Mouse (Mus musculus) C2C12 (cell line): ENCODE results near the gene Diexf. TPM values are rescaled to one million over a fixed set of nuclear protein-coding genes. Genes with fewer than 3 reads are reported as not detected.

Source experiments
- H3K27me3 ChIP-seq: one replicate; pipeline ENCODE4 v1.6.1; 2011; ENCODE audit not compliant: control insufficient read depth, insufficient read depth, insufficient read length
- H3K36me3 ChIP-seq: one replicate; pipeline ENCODE4 v1.6.1; 2011; ENCODE audit not compliant: control insufficient read depth, insufficient read depth
- H3K4me3 ChIP-seq: one replicate; pipeline ENCODE4 v1.5.1; 2011; ENCODE audit warnings: mild to moderate bottlenecking, control low read depth; ENCODE audit not compliant: poor library complexity, insufficient read depth, severe bottlenecking
- H3K79me2 ChIP-seq: one replicate; pipeline ENCODE4 v1.6.1; 2011; ENCODE audit not compliant: control insufficient read depth, insufficient read depth
- H3K79me3 ChIP-seq: one replicate; pipeline ENCODE4 v1.6.1; 2011; ENCODE audit warnings: low read depth, control low read depth
- H3ac ChIP-seq: one replicate; pipeline ENCODE3; 2011; ENCODE audit warnings: low read depth; ENCODE audit not compliant: control insufficient read depth, insufficient read length
- CEBPB ChIP-seq: IDR thresholded peaks from one replicate; pipeline ENCODE4 v1.6.1; 2011; ENCODE audit warnings: low read depth, mild to moderate bottlenecking, control low read depth, moderate library complexity
- CTCF ChIP-seq: IDR thresholded peaks from one replicate; pipeline ENCODE4 v1.5.1; 2011; ENCODE audit not compliant: control insufficient read depth, insufficient read depth, insufficient read length
- FOSL1 ChIP-seq: IDR thresholded peaks from one replicate; pipeline ENCODE4 v1.8.0; 2011; ENCODE audit warnings: mild to moderate bottlenecking, low read length; ENCODE audit not compliant: poor library complexity, insufficient read depth, severe bottlenecking
- MAX ChIP-seq: IDR thresholded peaks from one replicate; pipeline ENCODE4 v1.6.1; 2011; ENCODE audit warnings: mild to moderate bottlenecking, control low read depth
- MYOD1 ChIP-seq: IDR thresholded peaks from one replicate; pipeline ENCODE4 v1.6.1; 2011; ENCODE audit warnings: low read depth; ENCODE audit not compliant: control insufficient read depth, insufficient read length
- MYOG ChIP-seq: IDR thresholded peaks from one replicate; pipeline ENCODE4 v1.6.1; 2011; ENCODE audit not compliant: control insufficient read depth, insufficient read length; ENCODE audit errors: extremely low read depth
- USF1 ChIP-seq: IDR thresholded peaks from one replicate; pipeline ENCODE4 v1.6.1; 2011; ENCODE audit warnings: low read depth, mild to moderate bottlenecking, control low read depth, moderate library complexity
- polyA plus RNA-seq: library from polyadenylated mRNA; unstranded; fragments of >200 nt; fragmentation: generic; extraction: Trizol; gene quantifications from one replicate; pipeline ENCODE4 v1.2.1, GENCODE M21; 2012; ENCODE audit warnings: missing spikeins

Diexf gene
- polyA plus RNA-seq, 1 experiment: 10.6 TPM

DNA sequence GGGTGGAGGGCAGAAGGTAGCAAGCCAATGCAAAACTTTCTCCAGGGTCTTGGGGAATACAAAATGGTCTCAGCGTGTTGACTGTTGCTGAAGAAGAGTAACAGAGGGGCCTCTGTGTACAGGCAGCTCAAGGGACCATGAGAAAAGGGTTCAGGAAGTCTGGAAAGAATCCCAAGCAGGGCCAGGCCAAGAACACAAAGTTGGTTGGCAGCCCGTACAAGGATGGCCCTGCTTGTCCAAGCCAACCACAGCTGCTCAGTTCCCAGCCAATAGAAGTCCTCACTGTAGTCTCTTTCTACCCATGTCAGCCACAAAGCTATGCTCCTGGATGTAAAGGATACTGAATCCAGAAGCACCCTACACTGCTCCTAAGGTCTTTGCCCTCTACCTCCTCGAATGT is 40.4 kb downstream of the Diexf start:
- Histone ChIP-seq H3ac (no peak overlapping the region), H3K36me3 (no peaks in the 10 kb centered on the region), H3K4me3 (no peak overlapping the region), H3K79me2 (no peaks in the 10 kb centered on the region), H3K79me3 (no peaks in the 10 kb centered on the region), H3K27me3 (peaks cover 5% of the 10 kb centered on the region)
- TF ChIP-seq MAX (no peak), MYOD1 (no peak), CEBPB (no peak), MYOG (no peak), FOSL1 (no peak), CTCF (no peak), USF1 (no peak)

DNA sequence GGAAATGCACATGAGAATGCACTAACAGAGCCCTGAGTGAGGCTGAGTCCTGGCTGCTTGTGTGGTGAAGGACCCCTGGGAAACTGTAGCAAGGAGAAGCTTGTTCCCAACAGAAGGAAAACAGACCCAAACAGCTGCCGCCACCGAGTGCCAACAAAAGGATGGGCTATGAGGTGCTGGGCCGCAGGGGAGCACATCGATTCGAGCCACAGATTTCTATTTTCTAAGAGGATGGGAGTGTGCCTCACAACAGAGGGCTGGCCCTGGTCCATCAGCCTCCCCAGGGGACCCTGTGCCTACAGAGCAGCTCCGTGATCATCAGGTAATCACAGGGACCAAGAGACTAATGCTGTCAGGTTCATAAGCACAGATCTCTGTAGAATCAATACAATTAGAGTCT is 40.9 kb downstream of the Diexf start:
- H3ac ChIP-seq: no peak overlapping the region
- H3K79me2 ChIP-seq: no peaks in the 10 kb centered on the region
- H3K4me3 ChIP-seq: no peak overlapping the region
- no peaks in the 10 kb centered on the region for H3K79me3 ChIP-seq
- TF ChIP-seq MAX (no peak), CTCF (no peak), MYOG (no peak), CEBPB (no peak), FOSL1 (no peak), USF1 (no peak), MYOD1 (no peak)
- peaks cover 8% of the 10 kb centered on the region for H3K27me3 ChIP-seq
- no peaks in the 10 kb centered on the region for H3K36me3 ChIP-seq

GRCm38 (mm10) chr1:193086842-193087476 is 43.1 kb downstream of the Diexf start:
- TF ChIP-seq MYOD1 (no peak), USF1 (no peak), FOSL1 (no peak), CTCF (no peak), CEBPB (no peak), MAX (no peak), MYOG (no peak)
- Histone ChIP-seq H3K36me3 (no peaks in the 10 kb centered on the region), H3K4me3 (no peak overlapping the region)

GRCm38 (mm10) chr1:193086111-193086841 is 43.8 kb downstream of the Diexf start:
- Histone ChIP-seq H3K79me3 (no peaks in the 10 kb centered on the region), H3ac (no peak overlapping the region), H3K79me2 (no peaks in the 10 kb centered on the region), H3K27me3 (peaks cover 15% of the 10 kb centered on the region), H3K36me3 (no peaks in the 10 kb centered on the region), H3K4me3 (no peak overlapping the region)
- TF ChIP-seq USF1: no peak
- TF ChIP-seq MAX: no peak

More at GRCm38 (mm10) chr1:193086842-193087476, 43.1 kb downstream of the Diexf start:
- Histone ChIP-seq H3K27me3 (peaks cover 15% of the 10 kb centered on the region), H3K79me3 (no peaks in the 10 kb centered on the region), H3K79me2 (no peaks in the 10 kb centered on the region), H3ac (no peak overlapping the region)

- TF ChIP-seq FOSL1 (no peak), USF1 (no peak), MYOG (no peak), MAX (no peak), MYOD1 (no peak), CEBPB (no peak), CTCF (no peak)
- Histone ChIP-seq H3K79me2 (no peaks in the 10 kb centered on the region), H3K79me3 (no peaks in the 10 kb centered on the region), H3K4me3 (no peak overlapping the region), H3ac (no peak overlapping the region), H3K27me3 (peaks cover 19% of the 10 kb centered on the region), H3K36me3 (no peaks in the 10 kb centered on the region)
Measured at GRCm38 (mm10) chr1:193085541-193086020, 44.5 kb downstream of the Diexf start.

- peaks cover 27% of the 10 kb centered on the region for H3K27me3 ChIP-seq
- no peak overlapping the region for H3ac ChIP-seq
- H3K4me3 ChIP-seq: no peak overlapping the region
- H3K36me3 ChIP-seq: no peaks in the 10 kb centered on the region
- no peaks in the 10 kb centered on the region for H3K79me3 ChIP-seq
- no peak for TF ChIP-seq MYOG
- no peak for TF ChIP-seq CEBPB
- no peaks in the 10 kb centered on the region for H3K79me2 ChIP-seq
Measured at GRCm38 (mm10) chr1:193084016-193084415, 46.1 kb downstream of the Diexf start.
